Mouse (Mus musculus) embryonic facial prominence, embryonic 11.5 days (tissue): ENCODE results near the gene Capn3. TPM values are rescaled to one million over a fixed set of nuclear protein-coding genes. Genes with fewer than 3 reads are reported as not detected.

ENCODE experiments used
- ATAC-seq: fragments of 200-750 bp; cut with Nextera tagmentation; replicated peaks from 2 replicates; pipeline ENCODE4 v1.8.0; 2017; ENCODE audit warnings: low read depth; ENCODE audit not compliant: insufficient number of reproducible peaks, low FRiP score, low TSS enrichment
- DNase-seq: peaks from one replicate; pipeline ENCODE4 v3.0.0-alpha.2; 2015; ENCODE audit warnings: low spot score
- H3K27ac ChIP-seq: fragments of 300-500 bp; sonication (generic); replicated peaks from 2 replicates; pipeline ENCODE4 v1.5.1; 2014; ENCODE audit warnings: mild to moderate bottlenecking, low read depth, low read length, control low read depth
- H3K27me3 ChIP-seq: fragments of 300-500 bp; sonication (generic); 2 replicates; pipeline ENCODE4 v1.6.1; 2014; ENCODE audit warnings: mild to moderate bottlenecking, low read length, moderate library complexity, mixed read lengths; ENCODE audit not compliant: control insufficient read depth, insufficient read depth
- H3K36me3 ChIP-seq: fragments of 300-500 bp; sonication (generic); replicated peaks from 2 replicates; pipeline ENCODE4 v1.6.1; 2014; ENCODE audit warnings: low read depth, mild to moderate bottlenecking, low read length, moderate library complexity, mixed read lengths; ENCODE audit not compliant: control insufficient read depth, insufficient read depth
- H3K4me1 ChIP-seq: fragments of 300-500 bp; sonication (generic); 2 replicates; pipeline ENCODE4 v1.6.1; 2014; ENCODE audit warnings: low read length, mixed read lengths; ENCODE audit not compliant: control insufficient read depth, insufficient read depth
- H3K4me2 ChIP-seq: fragments of 300-500 bp; sonication (generic); 2 replicates; pipeline ENCODE4 v1.6.1; 2014; ENCODE audit warnings: low read depth, mild to moderate bottlenecking, control low read depth, low read length, moderate library complexity
- H3K4me3 ChIP-seq: fragments of 300-500 bp; sonication (generic); 2 replicates; pipeline ENCODE4 v1.5.1; 2014; ENCODE audit warnings: low read depth, low read length, control low read depth
- H3K9ac ChIP-seq: fragments of 300-500 bp; sonication (generic); replicated peaks from 2 replicates; pipeline ENCODE4 v1.6.1; 2014; ENCODE audit warnings: mild to moderate bottlenecking, control low read depth, low read length
- H3K9me3 ChIP-seq: fragments of 300-500 bp; sonication (generic); replicated peaks from 2 replicates; pipeline ENCODE4 v1.6.1; 2016; ENCODE audit warnings: mild to moderate bottlenecking, low read length, inconsistent platforms, mixed read lengths; ENCODE audit not compliant: control insufficient read depth
- WGBS: fragments of 180-500 bp; shearing (Covaris S2); extraction: QIAGEN DNeasy Blood & Tissue Kit; methylation state at CpG from one replicate; pipeline ENCODE4 v1.1.7; 2014; 5-methylcytosine and 5-hydroxymethylcytosine counted together
- polyA plus RNA-seq: library from polyadenylated mRNA; unstranded; fragments of >200 nt; fragmentation: Nextera tagmentation; extraction: Ambion mirVana; gene quantifications from 2 replicates; pipeline ENCODE4 v1.2.1, GENCODE M21; 2014

Capn3 gene
- polyA plus RNA-seq, 1 experiment from 2014 or later = 2.3 TPM

- ATAC-seq = no peak
- WGBS = 100% methylated on average over 2 of the region's 2 CpGs
These were observed 88.9 kb downstream of the Capn3 start for GRCm38 (mm10) chr2:120544732-120545131.

More at GRCm38 (mm10) chr2:120544732-120545131, 88.9 kb downstream of the Capn3 start:
- Histone ChIP-seq H3K27ac (no peak overlapping the region), H3K36me3 (no peaks in the 10 kb centered on the region; the same call in 1 of the 2 replicates), H3K4me1 (no peaks in the 10 kb centered on the region), H3K9ac (no peak overlapping the region), H3K27me3 (no peaks in the 10 kb centered on the region), H3K4me3 (no peak overlapping the region), H3K9me3 (no peaks in the 10 kb centered on the region), H3K4me2 (no peak overlapping the region)
- no peak for DNase-seq

Other genes with a start within 250 kb of the Capn3 start
- gene Pla2g4e, start 210.7 kb upstream of the Capn3 start, polyA plus RNA-seq = not detected in 2 replicates
- gene Pla2g4d, start 166.8 kb upstream of the Capn3 start, polyA plus RNA-seq = 0.08 TPM in 1 of 2 replicates, not detected in the other
- gene Pla2g4f, start 141.9 kb upstream of the Capn3 start, polyA plus RNA-seq = not detected in 2 replicates
- gene Vps39, start 102.9 kb upstream of the Capn3 start, polyA plus RNA-seq = 26.8 and 30.9 TPM in 2 replicates
- gene Ganc, start 52.1 kb upstream of the Capn3 start, polyA plus RNA-seq = 5.6 and 8.3 TPM in 2 replicates
- gene Tmem87a, start 51.9 kb upstream of the Capn3 start, polyA plus RNA-seq = 8.0 and 10.4 TPM in 2 replicates
- gene Zfp106, start 107.8 kb downstream of the Capn3 start, polyA plus RNA-seq = 55.9 and 59.2 TPM in 2 replicates
- 62.0 and 66.4 TPM in 2 replicates for gene Snap23, start 111.7 kb downstream of the Capn3 start, polyA plus RNA-seq
- gene Haus2, start 153.4 kb downstream of the Capn3 start, polyA plus RNA-seq = 33.3 and 33.8 TPM in 2 replicates
- gene Lrrc57, start 153.5 kb downstream of the Capn3 start, polyA plus RNA-seq = 26.0 and 27.0 TPM in 2 replicates
- gene Stard9, start 173.1 kb downstream of the Capn3 start, polyA plus RNA-seq = 3.4 and 3.7 TPM in 2 replicates